Mouse (Mus musculus) thymus, postnatal 10 days (tissue): Measurements from ENCODE around the gene Ece2.

Experiments
- DNase-seq, 2 experiments: peaks; one replicate each; pipeline ENCODE4 v3.0.0; 2021; ENCODE audit warnings: low spot score in 2 of 2

Ece2 gene

GRCm38 (mm10) chr16:20690774-20691173, 61.1 kb downstream of the Ece2 start:
- DNase-seq: no peak

- no peak for DNase-seq
Measured at GRCm38 (mm10) chr16:20691617-20692016, 62.0 kb downstream of the Ece2 start.

- DNase-seq: no peak
Measured at GRCm38 (mm10) chr16:20692241-20692965, 62.8 kb downstream of the Ece2 start.

- peak; percentile 57 to 68 for DNase-seq
Measured at GRCm38 (mm10) chr16:20693111-20693701, 63.6 kb downstream of the Ece2 start, which contains the start of gene Fam131a. TSS of gene Fam131a (plus strand) at chr16:20693241.

GRCm38 (mm10) chr16:20694781-20695180, 65.2 kb downstream of the Ece2 start:
- no peak for DNase-seq

GRCm38 (mm10) chr16:20695622-20696323, 66.1 kb downstream of the Ece2 start:
- DNase-seq: no peak
